Mouse (Mus musculus) heart, embryonic 15.5 days (tissue): ENCODE measurements around the gene Gpr35. TPM values are rescaled to one million over a fixed set of nuclear protein-coding genes. Genes with fewer than 3 reads are reported as not detected.
"Not testable (repeated sequence)": the region's sequence is repeated elsewhere in the genome, so short reads cannot be mapped to it uniquely, and the experiment has no call there.

Experiments
- ATAC-seq: fragments of 200-750 bp; cut with Nextera tagmentation; replicated peaks from 2 replicates; pipeline ENCODE4 v1.8.0; 2017; ENCODE audit warnings: low read depth, moderate TSS enrichment; ENCODE audit not compliant: insufficient number of reproducible peaks, insufficient read depth, low FRiP score
- H3K27ac ChIP-seq: fragments of 300-500 bp; sonication (generic); 2 replicates; pipeline ENCODE4 v1.5.1; 2015; ENCODE audit warnings: mild to moderate bottlenecking, inconsistent platforms
- H3K27me3 ChIP-seq: fragments of 300-500 bp; sonication (generic); 2 replicates; pipeline ENCODE4 v1.6.1; 2015; ENCODE audit warnings: inconsistent platforms
- H3K36me3 ChIP-seq: fragments of 300-500 bp; sonication (generic); 2 replicates; pipeline ENCODE4 v1.6.1; 2015; ENCODE audit warnings: mild to moderate bottlenecking, inconsistent platforms
- H3K4me1 ChIP-seq: fragments of 300-500 bp; sonication (generic); replicated peaks from 2 replicates; pipeline ENCODE4 v1.6.1; 2015; ENCODE audit warnings: inconsistent platforms
- H3K4me2 ChIP-seq: fragments of 300-500 bp; sonication (generic); 2 replicates; pipeline ENCODE4 v1.6.1; 2015; ENCODE audit warnings: inconsistent platforms, mild to moderate bottlenecking, moderate library complexity
- H3K4me3 ChIP-seq: fragments of 300-500 bp; sonication (generic); 2 replicates; pipeline ENCODE4 v1.5.1; 2015; ENCODE audit warnings: mild to moderate bottlenecking, inconsistent platforms
- H3K9ac ChIP-seq: fragments of 300-500 bp; sonication (generic); 2 replicates; pipeline ENCODE4 v1.6.1; 2015; ENCODE audit warnings: mild to moderate bottlenecking, inconsistent platforms
- H3K9me3 ChIP-seq: fragments of 300-500 bp; sonication (generic); replicated peaks from 2 replicates; pipeline ENCODE4 v1.6.1; 2016; ENCODE audit warnings: inconsistent platforms
- WGBS: fragments of 180-500 bp; shearing (Covaris S2); methylation state at CpG from one replicate; pipeline ENCODE4 v1.1.7; 2015; ENCODE audit warnings: mixed read lengths; 5-methylcytosine and 5-hydroxymethylcytosine counted together
- polyA plus RNA-seq: library from polyadenylated mRNA; unstranded; fragments of >200 nt; fragmentation: Nextera tagmentation; extraction: Ambion mirVana; gene quantifications from 2 replicates; pipeline ENCODE4 v1.2.1, GENCODE M21; 2015

Gene Gpr35
- polyA plus RNA-seq, 1 experiment from 2014 or later: 0.43 TPM

DNA sequence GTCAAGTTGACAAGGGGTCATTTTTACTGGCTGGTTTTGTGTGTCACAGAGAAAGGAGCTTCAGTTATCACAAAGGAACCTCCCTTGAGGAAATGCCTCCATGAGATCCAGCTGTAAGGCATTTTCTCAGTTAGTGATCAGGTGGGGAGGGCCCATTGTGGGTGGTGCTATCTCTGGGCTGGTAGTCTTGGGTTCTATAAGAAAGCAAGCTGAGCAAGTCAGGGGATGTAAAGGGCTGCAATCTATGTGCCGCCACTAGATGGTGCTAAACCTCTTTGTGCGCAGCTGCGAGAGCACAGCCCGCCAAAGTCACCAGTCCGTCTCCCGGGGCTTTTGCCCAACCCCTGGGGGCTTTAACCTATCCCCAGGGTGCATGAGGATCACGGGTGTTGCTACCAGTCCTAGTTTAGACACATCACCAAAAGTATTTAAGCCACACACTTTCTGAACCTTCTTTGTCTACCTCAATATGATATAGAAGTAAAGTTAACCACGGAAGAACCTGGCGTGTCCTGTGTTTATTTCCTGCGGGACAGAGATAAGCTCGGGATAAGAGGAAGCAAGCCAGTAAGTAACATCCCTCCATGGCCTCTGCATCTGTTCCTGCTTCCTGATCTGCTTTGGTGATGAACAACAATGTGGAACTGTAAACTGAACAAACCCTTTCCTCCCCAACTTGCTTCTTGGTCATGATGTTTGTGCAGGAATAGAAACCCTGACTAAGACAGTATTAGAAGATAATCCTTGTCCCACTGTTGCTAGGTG, 6.1 kb downstream of the Gpr35 start:
- not testable (repeated sequence) for H3K4me1 ChIP-seq, H3K27me3 ChIP-seq, H3K36me3 ChIP-seq, ATAC-seq, H3K27ac ChIP-seq, H3K9ac ChIP-seq, H3K9me3 ChIP-seq
- Histone ChIP-seq H3K4me3 (peak overlapping the region; percentile 21), H3K4me2 (peak overlapping the region; percentile 53)
- WGBS: 4% methylated on average over 11 of the region's 11 CpGs

DNA sequence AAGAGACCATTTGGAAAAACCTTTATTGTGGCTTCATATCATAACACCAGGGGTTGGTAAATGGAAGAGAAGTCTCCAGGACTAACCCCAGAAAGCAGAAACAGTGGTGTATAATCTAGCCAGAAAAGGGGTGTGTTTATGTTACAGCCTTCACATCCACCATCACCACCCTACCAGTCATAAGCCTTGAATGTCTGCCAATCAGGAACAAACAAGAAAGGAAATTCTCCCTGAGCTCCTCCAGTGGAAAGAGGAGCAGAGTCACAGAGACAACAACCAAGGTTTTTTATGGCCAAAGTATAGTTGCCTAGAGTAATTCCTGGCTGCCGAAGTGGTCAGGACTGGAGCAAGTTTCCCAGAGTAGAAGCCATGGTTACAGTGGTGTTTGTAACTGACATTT, 8.3 kb downstream of the Gpr35 start:
- H3K27me3 ChIP-seq: no peaks in the 10 kb centered on the region
- no peak overlapping the region for H3K27ac ChIP-seq
- no peaks in the 10 kb centered on the region for H3K9me3 ChIP-seq
- no peaks in the 10 kb centered on the region for H3K36me3 ChIP-seq
- H3K4me1 ChIP-seq: no peaks in the 10 kb centered on the region
- ATAC-seq: no peak
- WGBS: 81% methylated on average over 1 of the region's 1 CpGs
- no peak overlapping the region for H3K4me2 ChIP-seq
- no peak overlapping the region for H3K4me3 ChIP-seq
- no peak overlapping the region for H3K9ac ChIP-seq

DNA sequence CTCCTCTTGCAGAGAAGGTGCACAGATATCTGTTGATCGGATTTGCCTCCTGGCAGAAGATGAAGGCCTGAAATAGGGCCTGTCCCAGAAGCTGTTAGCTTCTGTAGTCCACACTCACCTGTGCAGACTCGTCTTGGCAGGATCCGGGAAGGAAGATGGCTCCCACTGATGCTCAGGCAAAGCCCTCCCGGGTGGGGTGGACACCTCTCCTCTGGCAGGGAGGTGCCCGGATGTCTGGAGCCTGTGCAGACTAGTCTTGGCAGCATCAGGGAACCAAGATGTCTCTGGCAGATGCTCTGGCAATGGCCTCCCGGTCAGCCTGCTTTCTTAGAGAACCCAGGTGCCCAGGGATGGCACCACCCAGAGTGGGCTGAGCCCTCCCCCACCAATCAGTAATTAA, 20.1 kb downstream of the Gpr35 start:
- H3K27me3 ChIP-seq, H3K9me3 ChIP-seq, H3K27ac ChIP-seq, H3K36me3 ChIP-seq, H3K9ac ChIP-seq, H3K4me2 ChIP-seq, H3K4me3 ChIP-seq, ATAC-seq: not testable (repeated sequence)
- WGBS: 80% methylated on average over 6 of the region's 6 CpGs
- peaks cover 15% of the 10 kb centered on the region for H3K4me1 ChIP-seq

DNA sequence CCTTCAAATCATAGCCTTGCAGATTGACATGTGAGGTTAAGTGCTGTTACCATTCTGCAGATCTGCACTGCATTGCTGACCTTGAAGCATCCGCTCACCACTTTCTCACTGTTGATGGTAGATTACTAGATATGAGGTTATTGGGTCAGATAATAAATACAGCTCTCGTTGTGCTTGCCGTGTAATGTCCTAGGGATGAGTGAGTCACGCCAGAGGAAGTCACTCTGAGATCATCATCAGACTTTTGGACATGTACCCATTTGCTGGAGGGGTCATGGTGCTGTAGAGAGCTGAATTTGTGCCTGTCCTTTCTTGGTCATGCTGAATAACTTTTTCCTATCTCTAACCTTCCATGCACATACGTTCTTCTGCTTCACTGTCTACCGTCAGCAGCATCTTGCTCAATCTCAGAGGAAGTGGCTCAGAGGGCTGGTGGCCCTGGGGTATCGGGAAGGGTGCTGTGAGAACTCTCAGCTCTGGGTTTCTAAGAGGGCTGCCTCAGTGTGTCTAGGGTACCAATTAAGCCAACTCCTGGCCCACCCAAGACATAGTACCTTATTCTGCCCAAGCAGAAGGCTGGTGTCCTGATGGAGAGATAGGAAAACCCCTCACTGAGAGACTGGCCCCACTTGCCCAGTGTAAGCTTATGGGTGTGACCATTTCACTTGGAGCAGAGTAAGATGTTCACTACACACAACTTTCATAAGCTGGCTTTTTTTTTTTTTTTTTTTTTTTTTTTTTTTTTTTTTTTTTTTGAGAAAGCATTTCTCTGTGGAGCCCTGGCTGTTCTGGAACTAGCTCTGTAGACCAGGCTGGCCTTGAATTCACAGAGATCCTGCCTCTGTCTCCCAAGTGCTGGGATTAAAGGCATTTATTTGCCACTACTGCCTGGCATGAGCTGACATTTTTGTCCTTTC, 21.5 kb downstream of the Gpr35 start:
- no peak for ATAC-seq

DNA sequence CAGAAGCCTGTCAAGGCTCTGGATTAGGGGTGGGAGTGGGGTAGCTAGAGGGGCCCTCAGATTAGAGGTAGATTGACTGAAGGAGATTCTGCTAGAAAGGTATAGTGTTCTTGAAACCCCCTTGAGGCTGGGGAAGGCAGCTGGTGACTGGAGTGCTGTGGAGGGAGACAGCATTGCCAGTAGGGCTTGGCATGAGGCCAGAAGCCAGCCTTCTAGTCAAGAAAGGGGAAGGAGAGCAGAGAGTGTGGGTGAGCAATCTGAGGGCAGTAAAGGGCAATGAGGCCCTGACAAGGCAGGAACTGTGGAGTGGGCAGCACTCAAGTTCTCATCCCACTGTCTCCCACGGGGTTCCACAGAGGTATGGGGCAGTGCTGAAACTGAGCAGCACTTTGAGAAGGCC, 22.2 kb downstream of the Gpr35 start:
- peak; percentile 58; the same call in 1 of the 2 replicates for ATAC-seq

More for the DNA sequence above, 21.5 kb downstream of the Gpr35 start:
- no peak overlapping the region for H3K4me3 ChIP-seq
- peaks cover 25% of the 10 kb centered on the region for H3K4me1 ChIP-seq
- H3K27ac ChIP-seq: peak overlapping the region; percentile 56; the same call in 1 of the 2 replicates
- WGBS: 80% methylated on average over 7 of the region's 7 CpGs
- H3K36me3 ChIP-seq: no peaks in the 10 kb centered on the region
- H3K4me2 ChIP-seq: no peak overlapping the region
- H3K9ac ChIP-seq: no peak overlapping the region
- H3K9me3 ChIP-seq: no peaks in the 10 kb centered on the region
- H3K27me3 ChIP-seq: no peaks in the 10 kb centered on the region

DNA sequence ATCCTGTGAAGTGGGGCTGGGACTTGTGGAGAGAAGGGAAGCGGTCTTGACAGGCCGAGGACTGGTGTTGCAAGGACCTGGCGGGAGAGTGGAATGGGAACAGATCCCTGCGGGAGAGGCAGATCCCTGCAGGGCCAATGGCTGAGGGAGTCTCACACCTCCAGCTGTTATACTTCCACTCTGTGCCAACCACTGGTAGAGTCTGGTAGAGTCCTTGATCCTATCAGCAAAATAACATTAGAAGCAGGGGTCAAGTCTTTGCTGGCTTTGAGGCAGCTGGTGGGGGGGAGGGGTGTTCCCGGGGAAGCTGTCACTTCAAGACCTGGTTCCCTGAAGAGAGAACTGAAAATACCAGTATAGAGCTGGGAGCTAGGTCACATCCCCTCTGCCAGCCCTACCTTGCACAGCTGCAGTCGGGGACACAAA, 25.5 kb downstream of the Gpr35 start:
- peaks cover 44% of the 10 kb centered on the region for H3K4me1 ChIP-seq
- H3K27ac ChIP-seq: no peak overlapping the region
- no peak overlapping the region for H3K4me3 ChIP-seq
- H3K27me3 ChIP-seq: 0 out of 2 replicates have a peak, but pooled peaks cover 4% of the 10 kb centered on the region
- WGBS: 24% methylated on average over 6 of the region's 6 CpGs
- no peak overlapping the region for H3K4me2 ChIP-seq
- no peaks in the 10 kb centered on the region for H3K9me3 ChIP-seq
- H3K36me3 ChIP-seq: no peaks in the 10 kb centered on the region
- ATAC-seq: peak; percentile 24; the same call in 1 of the 2 replicates
- no peak overlapping the region for H3K9ac ChIP-seq

More for the DNA sequence above, 22.2 kb downstream of the Gpr35 start:
- 0 out of 2 replicates have a peak, but pooled peaks cover 1% of the 10 kb centered on the region for H3K27me3 ChIP-seq
- H3K36me3 ChIP-seq: no peaks in the 10 kb centered on the region
- H3K27ac ChIP-seq: peak overlapping the region; percentile 56; the same call in 1 of the 2 replicates
- no peak overlapping the region for H3K9ac ChIP-seq
- WGBS: 27% methylated on average over 1 of the region's 1 CpGs
- no peak overlapping the region for H3K4me3 ChIP-seq
- H3K4me2 ChIP-seq: no peak overlapping the region
- peaks cover 25% of the 10 kb centered on the region for H3K4me1 ChIP-seq
- H3K9me3 ChIP-seq: no peaks in the 10 kb centered on the region

DNA sequence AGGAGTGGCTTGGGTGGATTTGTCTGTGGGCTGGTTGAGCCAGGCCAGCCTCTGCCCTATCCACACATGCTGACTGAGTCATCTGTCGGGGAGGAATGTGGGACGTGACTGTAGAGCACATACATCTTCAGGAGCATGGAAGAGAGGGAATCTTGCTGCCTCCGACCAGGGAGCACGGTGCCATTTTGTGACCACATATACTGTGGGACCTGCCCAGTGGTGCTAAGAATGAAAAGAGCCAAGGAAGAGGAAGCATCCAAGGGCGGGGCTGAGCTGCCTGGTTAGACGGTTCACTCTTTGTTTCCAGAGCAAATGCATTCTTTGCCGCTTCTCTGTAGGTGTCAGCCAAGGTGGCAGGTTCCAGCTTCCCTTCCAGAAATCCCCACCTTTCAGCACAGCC, 28.0 kb downstream of the Gpr35 start:
- no peaks in the 10 kb centered on the region for H3K36me3 ChIP-seq
- ATAC-seq: no peak
- H3K4me2 ChIP-seq: peak overlapping the region; percentile 26; the same call in 1 of the 2 replicates
- H3K9me3 ChIP-seq: no peaks in the 10 kb centered on the region
- H3K27me3 ChIP-seq: peaks cover 9% of the 10 kb centered on the region; the same call in 1 of the 2 replicates
- peaks cover 35% of the 10 kb centered on the region for H3K4me1 ChIP-seq
- 34% methylated on average over 7 of the region's 7 CpGs for WGBS
- no peak overlapping the region for H3K4me3 ChIP-seq
- no peak overlapping the region for H3K9ac ChIP-seq
- no peak overlapping the region for H3K27ac ChIP-seq

DNA sequence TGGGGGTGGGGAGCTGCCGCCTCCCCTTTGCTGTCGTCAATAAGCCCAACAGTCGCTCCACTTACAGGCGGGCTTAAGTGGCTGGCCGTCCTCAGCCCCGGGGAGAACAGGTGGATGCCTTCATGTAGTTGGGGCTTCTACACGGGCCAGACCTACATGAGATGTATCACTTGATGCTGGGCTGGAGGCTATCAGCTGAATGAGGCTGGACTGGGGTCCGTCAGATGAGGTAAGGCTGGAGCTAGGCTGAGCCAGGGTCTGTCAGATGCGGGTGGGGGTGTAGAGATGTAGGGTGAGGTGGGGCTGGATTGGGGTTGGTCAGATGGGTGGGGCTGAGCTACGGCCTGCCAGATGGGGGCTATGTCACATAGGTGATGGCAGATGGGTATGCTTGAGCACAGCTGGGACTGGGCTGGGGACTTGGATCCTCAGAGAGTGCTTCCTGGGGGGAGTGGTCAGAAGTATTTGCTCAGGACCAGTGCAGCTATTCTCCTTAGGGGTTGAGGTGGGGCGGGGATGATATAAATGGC, 28.5 kb downstream of the Gpr35 start:
- no peak overlapping the region for H3K27ac ChIP-seq
- H3K27me3 ChIP-seq: peaks cover 9% of the 10 kb centered on the region; the same call in 1 of the 2 replicates
- H3K9ac ChIP-seq: no peak overlapping the region
- H3K4me1 ChIP-seq: peaks cover 35% of the 10 kb centered on the region
- ATAC-seq: peak; percentile 36; the same call in 1 of the 2 replicates
- no peak overlapping the region for H3K4me3 ChIP-seq
- peak overlapping the region; percentile 26; the same call in 1 of the 2 replicates for H3K4me2 ChIP-seq
- no peaks in the 10 kb centered on the region for H3K9me3 ChIP-seq
- 23% methylated on average over 11 of the region's 11 CpGs for WGBS
- no peaks in the 10 kb centered on the region for H3K36me3 ChIP-seq

DNA sequence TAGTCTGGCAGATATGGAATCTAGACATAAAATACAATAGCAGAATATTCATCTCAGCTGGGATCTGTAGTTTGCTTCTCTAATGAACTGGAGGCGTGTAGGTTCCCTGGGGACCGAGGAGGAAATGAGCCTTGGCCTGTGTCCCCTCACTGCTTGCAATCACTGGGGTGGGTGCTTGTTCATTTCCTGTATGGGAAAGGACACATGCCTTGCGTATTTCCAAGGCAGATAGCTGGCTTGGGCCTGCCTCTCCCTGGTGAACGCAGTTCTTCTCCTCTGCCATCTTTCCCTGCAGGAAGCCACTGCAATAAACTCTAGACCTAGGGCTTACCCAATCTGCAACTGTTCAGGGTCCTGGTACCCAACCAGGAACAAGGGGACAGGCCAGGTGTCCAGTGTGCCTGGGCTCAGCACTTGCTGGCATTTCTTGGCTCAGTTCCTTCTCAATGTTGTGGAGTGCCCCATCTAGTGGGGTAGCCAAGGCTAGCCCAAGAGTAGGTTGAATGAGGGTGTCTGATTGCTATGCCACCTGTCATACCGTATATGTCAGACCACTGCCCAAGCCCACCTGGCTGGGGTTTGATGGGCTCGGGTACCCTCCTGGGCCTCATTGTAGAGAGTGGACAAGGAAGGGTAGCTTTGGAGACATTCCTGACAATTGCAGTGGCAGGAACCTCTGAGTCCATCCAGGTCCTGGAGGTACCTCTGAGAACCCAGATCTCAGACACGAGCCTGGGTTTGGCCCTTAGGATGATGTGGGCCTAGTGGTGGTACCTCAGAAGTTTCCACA, 30.6 kb downstream of the Gpr35 start:
- no peaks in the 10 kb centered on the region for H3K36me3 ChIP-seq
- H3K9ac ChIP-seq: no peak overlapping the region
- H3K4me3 ChIP-seq: no peak overlapping the region
- H3K4me1 ChIP-seq: peaks cover 24% of the 10 kb centered on the region
- H3K4me2 ChIP-seq: no peak overlapping the region
- H3K27me3 ChIP-seq: peaks cover 9% of the 10 kb centered on the region; the same call in 1 of the 2 replicates
- no peak for ATAC-seq
- H3K9me3 ChIP-seq: no peaks in the 10 kb centered on the region
- H3K27ac ChIP-seq: peak overlapping the region; percentile 47; the same call in 1 of the 2 replicates
- WGBS: 74% methylated on average over 7 of the region's 7 CpGs

DNA sequence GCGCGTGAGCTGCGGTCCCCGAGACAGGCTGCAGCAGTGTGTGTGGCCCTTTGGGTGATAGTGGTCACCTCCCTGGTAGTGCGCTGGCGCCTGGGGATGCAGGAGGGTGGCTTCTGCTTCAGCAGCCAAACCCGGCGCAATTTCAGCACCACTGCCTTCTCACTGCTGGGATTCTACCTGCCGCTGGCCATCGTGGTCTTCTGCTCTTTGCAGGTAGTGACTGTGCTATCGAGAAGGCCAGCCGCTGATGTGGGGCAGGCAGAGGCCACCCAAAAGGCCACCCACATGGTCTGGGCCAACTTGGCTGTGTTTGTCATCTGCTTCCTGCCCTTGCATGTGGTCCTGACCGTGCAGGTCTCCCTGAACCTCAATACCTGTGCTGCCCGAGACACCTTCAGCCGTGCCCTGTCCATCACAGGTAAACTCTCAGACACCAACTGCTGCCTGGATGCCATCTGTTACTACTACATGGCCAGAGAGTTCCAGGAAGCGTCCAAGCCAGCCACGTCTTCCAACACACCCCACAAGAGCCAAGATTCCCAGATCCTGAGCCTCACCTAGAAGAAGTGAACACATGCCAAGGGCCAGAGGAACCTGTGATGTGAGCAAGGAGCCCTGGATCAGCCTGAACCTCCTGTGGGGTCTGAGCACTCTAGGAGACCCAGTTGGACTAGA, 32.4 kb downstream of the Gpr35 start:
- peaks cover 6% of the 10 kb centered on the region; the same call in 1 of the 2 replicates for H3K27me3 ChIP-seq
- H3K4me1 ChIP-seq: peaks cover 19% of the 10 kb centered on the region
- H3K9me3 ChIP-seq: no peaks in the 10 kb centered on the region
- no peaks in the 10 kb centered on the region for H3K36me3 ChIP-seq
- no peak overlapping the region for H3K9ac ChIP-seq
- ATAC-seq: no peak
- WGBS: 90% methylated on average over 17 of the region's 17 CpGs
- H3K4me2 ChIP-seq: no peak overlapping the region
- no peak overlapping the region for H3K4me3 ChIP-seq
- H3K27ac ChIP-seq: no peak overlapping the region
